Mouse (Mus musculus) heart, postnatal 0 days (tissue): ENCODE data around the gene Mylk.

ENCODE experiments used
- CTCF ChIP-seq: IDR thresholded peaks from 2 replicates; pipeline ENCODE4 v1.5.1; 2016; ENCODE audit warnings: antibody characterized with exemption, control low read depth, low read depth
- EP300 ChIP-seq: IDR thresholded peaks from 2 replicates; pipeline ENCODE4 v1.6.1; 2016; ENCODE audit warnings: antibody characterized with exemption, low read depth

GRCm38 (mm10) chr16:34924937-34925618, 180.1 kb downstream of the Mylk start:
- no peak for TF ChIP-seq CTCF
- TF ChIP-seq EP300: no peak
